Mouse (Mus musculus) cerebellum, adult 2 months (tissue): Measurements from ENCODE around the gene Erc1.

Experiments used
- CTCF ChIP-seq: fragments of 200-500 bp; IDR thresholded peaks from 2 replicates; pipeline ENCODE4 v1.5.1; 2011; ENCODE audit warnings: low read depth, mild to moderate bottlenecking, control low read depth, low read length, moderate library complexity, borderline replicate concordance; ENCODE audit not compliant: insufficient read depth
- POLR2A ChIP-seq: fragments of 200-500 bp; IDR thresholded peaks from 2 replicates; pipeline ENCODE4 v1.6.1; 2011; ENCODE audit warnings: low read length, control low read depth, borderline replicate concordance; ENCODE audit not compliant: insufficient read depth

DNA sequence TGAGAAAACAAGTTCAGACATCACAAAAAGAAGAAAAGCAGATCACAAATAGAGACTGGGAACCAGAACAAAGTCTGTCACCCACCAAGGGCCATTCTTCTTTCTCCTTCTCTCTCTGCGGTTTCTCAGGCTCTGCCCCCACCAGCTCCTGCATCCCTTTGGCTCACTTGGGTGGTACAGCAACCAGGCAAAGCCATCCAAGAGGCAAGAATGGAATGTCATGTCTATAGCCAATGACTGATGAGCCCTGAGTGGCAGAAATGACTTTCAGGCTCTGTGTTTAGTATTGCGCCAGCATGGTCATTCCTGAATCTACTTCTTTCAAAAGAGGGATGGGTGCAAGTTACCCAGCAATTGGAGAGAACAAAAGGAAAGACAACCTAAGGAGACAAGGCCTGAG, 257.1 kb downstream of the Erc1 start:
- no peak for TF ChIP-seq CTCF
- TF ChIP-seq POLR2A = no peak
